Mouse (Mus musculus) MEL-GATA-1-ER (cell line): ENCODE data around the gene Maml2.
A peak's percentile ranks its signal among the peaks of the same experiment; 100 is the strongest.

Source experiments
- DNase-seq: peaks from one replicate; pipeline ENCODE4 v3.0.0-alpha.2; 2012; ENCODE audit warnings: low read depth; ENCODE audit errors: extremely low read depth

Maml2 gene

DNA sequence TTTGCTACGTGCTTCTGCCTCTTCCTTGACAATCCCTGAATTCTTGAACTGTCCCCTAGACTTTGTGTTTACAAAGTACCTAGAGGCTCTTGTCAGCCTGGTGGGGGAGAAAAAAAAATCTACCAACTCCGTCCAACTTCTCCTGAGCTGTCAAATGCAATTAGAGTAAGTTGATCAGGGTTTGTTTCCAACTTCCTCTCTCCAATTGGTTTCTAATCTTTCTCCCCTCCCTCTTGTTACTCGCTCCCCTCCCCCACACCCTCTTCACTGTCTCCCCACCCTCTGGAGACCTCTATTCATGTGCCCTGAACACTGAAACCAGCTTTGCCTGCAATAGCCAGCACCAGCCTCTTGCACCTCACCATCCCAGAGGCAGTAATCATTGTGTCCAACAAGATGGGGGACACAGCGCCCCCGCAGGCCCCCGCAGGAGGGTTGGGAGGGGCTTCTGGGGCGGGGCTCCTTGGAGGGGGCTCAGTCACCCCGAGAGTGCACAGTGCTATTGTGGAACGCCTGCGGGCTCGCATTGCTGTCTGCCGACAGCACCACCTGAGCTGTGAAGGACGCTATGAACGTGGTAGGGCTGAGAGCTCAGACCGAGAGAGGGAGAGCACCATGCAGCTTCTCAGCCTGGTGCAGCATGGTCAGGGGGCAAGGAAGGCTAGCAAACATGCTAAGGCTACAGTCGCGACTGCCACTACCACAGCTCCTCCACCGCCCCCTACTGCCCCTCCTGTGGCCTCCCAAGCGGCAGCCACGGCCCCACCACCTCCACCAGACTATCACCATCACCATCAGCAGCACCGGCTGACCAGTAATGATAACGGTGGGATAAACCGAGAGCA is at the start of gene Maml2:
Gene Maml2, plus strand, starts transcription at position 290 of the 845 bp plus-strand sequence.
- DNase-seq = peak; percentile 64

GRCm38 (mm10) chr9:13248104-13248503 is 49.7 kb upstream of the Maml2 start:
- no peak for DNase-seq

GRCm38 (mm10) chr9:13251251-13251650 is 46.5 kb upstream of the Maml2 start:
- no peak for DNase-seq

DNA sequence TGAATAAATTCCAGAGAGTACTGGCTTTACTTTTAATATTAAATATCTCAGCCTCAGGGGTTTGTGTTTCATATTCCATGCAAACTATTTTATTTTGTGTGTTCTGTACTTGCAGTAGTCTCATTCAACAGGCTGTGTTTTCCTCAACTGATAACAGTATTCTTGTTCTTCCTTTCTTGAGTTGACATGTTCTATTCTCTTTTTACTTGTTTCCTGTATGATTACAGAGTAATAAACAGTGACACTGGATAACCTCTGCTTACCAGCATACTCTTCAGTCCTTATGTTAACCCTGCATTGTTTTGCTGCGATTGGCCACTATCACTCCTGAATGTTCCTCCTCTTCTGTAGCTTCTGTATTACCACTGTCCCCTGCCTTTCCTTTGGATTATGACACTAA is 41.0 kb upstream of the Maml2 start:
- no peak for DNase-seq

DNA sequence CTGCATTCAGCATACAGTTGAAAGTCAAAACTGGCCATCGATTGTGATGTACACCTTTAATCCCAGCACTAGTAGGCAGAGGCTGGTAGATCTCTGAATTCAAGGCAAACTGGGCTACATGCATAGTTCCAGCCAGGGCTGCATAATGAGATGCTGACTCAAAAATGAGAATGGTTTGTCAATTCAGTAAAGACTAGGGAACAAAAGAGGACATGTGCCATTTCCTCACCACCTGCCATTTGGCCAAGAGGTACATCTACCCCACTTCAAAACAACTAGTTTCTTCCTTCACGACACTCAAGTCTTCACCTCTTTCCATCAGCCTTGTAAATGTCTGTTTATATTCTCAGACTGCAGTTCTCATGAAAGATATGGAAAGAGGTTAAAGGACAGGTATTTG is 39.6 kb upstream of the Maml2 start:
- DNase-seq = no peak

- peak; percentile 16 for DNase-seq
Measured at GRCm38 (mm10) chr9:13260980-13261379, 36.8 kb upstream of the Maml2 start.

DNA sequence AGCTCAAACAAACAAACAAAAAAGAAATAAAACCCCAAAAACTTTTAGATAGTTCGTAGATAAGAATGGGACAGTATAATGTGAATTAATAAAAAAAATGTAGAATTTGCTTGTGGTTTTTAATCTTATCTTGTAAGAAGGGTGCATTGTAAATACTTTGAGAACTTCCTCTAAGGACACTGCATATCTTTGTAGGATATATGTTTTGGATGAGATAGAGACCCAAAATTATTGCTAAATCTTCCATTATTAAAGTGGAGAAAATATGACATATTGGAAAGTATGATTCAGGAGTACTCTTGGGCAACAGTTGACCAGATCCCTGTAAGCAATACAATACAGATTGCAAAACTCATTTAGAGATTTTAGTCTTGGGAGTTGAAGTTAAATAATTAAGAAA is 24.5 kb upstream of the Maml2 start:
- DNase-seq = peak; percentile 6

GRCm38 (mm10) chr9:13287482-13287881 is 10.3 kb upstream of the Maml2 start:
- DNase-seq = no peak

DNA sequence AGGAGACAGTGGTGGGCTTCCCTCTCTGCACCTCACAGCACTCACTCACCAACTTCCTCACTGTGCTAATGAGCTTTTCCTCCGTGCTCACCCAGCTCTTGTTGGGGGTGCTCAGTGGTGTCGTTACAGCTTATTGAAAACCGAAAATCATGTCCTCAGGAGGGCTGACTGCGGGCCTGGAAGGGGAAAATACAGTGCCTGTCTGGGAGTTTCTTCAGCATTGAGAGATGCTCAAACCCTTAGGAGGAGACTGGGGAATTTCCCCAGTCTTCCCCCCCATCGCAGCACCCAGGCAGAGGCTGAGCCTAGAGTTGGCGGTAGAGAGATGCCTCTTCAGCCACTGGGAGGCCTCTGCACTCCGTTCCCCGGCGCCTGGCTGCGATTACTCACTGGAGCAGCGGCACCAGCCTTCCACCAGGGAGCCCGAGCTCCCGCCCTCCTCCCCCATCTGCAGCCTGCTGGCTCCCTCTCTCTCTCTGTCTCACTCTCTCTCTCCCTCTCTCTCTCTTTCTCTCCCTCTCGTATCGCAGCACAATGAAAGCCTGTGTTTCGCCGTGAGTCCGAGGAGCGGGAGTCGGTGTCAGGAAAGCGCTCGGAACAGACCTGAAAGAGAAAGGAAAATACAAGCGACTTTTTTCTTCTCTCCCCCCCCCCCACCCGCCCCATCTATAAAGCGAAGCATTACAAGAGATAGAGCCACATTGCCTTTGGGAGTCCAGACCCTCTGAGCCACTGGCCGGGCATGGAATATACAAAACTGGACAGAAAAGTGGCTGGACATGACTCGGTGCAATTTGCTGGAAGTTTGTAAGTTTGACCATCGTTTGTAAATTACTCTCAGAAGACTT is 1.3 kb upstream of the Maml2 start:
- peak; percentile 70 for DNase-seq

DNA sequence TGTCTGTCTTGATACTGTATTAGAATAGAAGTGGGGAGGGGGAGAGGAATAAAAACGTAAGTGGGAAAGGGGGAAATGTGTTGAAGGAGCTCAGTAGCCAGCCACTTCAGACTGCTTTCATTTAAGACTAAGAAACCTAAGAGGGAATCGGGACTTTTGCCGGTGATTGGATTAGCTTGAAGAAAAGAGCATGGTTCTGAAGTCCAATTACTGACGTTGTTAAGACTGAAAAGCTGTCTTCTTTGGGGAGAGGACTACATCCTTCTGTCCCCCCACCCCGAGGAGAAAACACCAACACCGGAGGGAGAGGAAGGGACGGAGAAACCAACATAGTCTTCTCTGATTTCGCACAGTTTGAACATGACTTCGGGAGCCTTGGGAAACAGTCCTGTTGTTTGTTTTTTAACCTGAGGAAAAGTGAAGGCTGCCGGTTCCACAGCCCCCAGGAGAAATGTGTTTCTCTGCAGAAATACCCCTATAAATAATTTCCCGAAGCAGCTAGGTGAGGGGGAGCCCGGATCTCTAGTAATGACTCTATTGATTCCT is 562 bp upstream of the Maml2 start:
- peak; percentile 26 for DNase-seq

GRCm38 (mm10) chr9:13298513-13298878 is 739 bp downstream of the Maml2 start:
- peak; percentile 11 for DNase-seq

GRCm38 (mm10) chr9:13299190-13299589 is 1.4 kb downstream of the Maml2 start:
- no peak for DNase-seq

DNA sequence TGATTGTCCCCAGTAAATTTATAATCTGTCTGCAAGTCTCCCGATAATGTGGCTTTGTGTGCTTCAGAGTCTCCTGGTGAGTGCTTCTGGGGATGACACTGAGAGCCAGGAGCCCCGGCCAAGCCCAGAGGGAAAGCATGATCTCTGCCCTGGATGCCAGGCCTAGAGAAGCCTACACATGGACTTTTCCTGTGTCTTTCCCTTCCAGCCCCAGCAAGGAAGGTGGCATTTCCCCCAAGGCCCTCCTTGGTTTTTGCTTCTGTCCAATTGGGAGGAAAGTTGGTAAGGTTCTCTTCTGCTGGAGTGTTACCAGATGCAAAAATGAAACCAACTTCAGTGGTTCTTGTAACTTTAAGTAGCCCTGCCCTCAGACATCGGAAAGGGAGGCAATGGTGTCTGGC is 2.3 kb downstream of the Maml2 start:
- DNase-seq = no peak

GRCm38 (mm10) chr9:13300891-13301782 is 3.4 kb downstream of the Maml2 start:
- DNase-seq = no peak

GRCm38 (mm10) chr9:13302183-13302825 is 4.5 kb downstream of the Maml2 start:
- no peak for DNase-seq

DNA sequence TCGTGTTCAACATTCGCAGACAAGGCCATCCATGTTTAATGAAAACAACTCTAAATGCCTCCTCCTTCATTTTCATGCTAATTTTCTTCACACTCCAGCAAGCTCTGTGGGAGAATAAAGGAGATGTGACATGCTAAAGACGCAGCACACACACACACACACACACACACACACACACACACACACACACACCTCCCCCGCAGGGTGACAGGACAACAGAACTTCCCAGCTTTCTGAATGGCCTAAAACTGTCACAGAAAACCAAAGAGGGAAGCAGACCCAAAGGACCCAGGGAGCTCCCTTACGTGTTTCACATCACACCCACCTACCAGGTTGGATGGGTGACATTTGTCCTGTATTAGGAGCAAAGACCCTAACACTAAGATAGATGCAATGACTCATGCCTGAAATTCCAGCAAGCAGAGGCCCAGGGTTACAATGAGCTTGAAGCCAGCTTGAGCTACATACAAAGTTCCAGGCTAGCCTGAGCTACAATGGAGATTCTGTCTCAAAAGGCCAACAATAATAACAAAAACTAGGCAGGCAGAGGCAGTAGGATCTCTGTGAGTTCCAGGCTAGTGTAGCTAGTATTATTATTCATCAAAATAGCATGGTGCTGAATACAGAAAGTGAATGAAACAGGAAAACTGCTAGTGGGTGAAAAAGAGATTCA is 5.5 kb downstream of the Maml2 start:
- no peak for DNase-seq

- DNase-seq = no peak
Measured at GRCm38 (mm10) chr9:13303976-13304375, 6.2 kb downstream of the Maml2 start.

GRCm38 (mm10) chr9:13306471-13306870 is 8.7 kb downstream of the Maml2 start:
- no peak for DNase-seq

GRCm38 (mm10) chr9:13307226-13307625 is 9.5 kb downstream of the Maml2 start:
- no peak for DNase-seq

DNA sequence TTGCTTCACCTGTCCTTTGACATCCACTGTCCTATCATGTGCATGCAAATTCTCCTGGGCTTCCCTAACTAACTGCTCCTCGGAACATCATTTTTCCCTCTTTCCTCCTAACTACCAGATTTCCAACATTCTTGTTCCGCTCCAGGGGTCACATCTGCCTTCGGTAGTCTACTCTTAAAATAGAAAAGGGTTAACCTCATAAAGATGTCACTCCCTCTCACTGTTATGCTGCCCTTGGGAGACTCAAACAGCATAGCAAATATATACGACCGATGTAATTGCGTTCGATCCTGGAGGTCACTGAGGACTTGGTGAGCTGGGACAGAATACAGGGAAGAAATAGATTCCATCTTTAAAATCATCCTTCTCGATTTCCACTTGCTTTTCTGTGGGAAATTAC is 11.0 kb downstream of the Maml2 start:
- DNase-seq = no peak
